Mouse (Mus musculus) lung, embryonic 14.5 days (tissue): ENCODE measurements around the gene 6430548M08Rik. TPM values are rescaled to one million over a fixed set of nuclear protein-coding genes. Genes with fewer than 3 reads are reported as not detected.

Source experiments
- ATAC-seq: fragments of 200-750 bp; cut with Nextera tagmentation; 2 replicates; pipeline ENCODE4 v1.8.0; 2017; ENCODE audit warnings: mild to moderate bottlenecking, moderate TSS enrichment, moderate library complexity; ENCODE audit not compliant: insufficient read depth
- DNase-seq: peaks from one replicate; pipeline ENCODE4 v3.0.0-alpha.2; 2015
- H3K27ac ChIP-seq: fragments of 300-500 bp; sonication (generic); 2 replicates; pipeline ENCODE4 v1.5.1; 2014; ENCODE audit warnings: low read depth, mild to moderate bottlenecking, moderate library complexity
- H3K27me3 ChIP-seq: fragments of 300-500 bp; sonication (generic); 2 replicates; pipeline ENCODE4 v1.6.1; 2014; ENCODE audit warnings: low read length, control low read depth; ENCODE audit not compliant: insufficient read depth
- H3K36me3 ChIP-seq: fragments of 300-500 bp; sonication (generic); 2 replicates; pipeline ENCODE4 v1.6.1; 2014; ENCODE audit warnings: control low read depth; ENCODE audit not compliant: insufficient read depth
- H3K4me1 ChIP-seq: fragments of 300-500 bp; sonication (generic); 2 replicates; pipeline ENCODE4 v1.6.1; 2014; ENCODE audit warnings: antibody characterized with exemption, control low read depth; ENCODE audit not compliant: insufficient read depth
- H3K4me2 ChIP-seq: fragments of 300-500 bp; sonication (generic); 2 replicates; pipeline ENCODE4 v1.6.1; 2014; ENCODE audit warnings: mild to moderate bottlenecking
- H3K4me3 ChIP-seq: fragments of 300-500 bp; sonication (generic); 2 replicates; pipeline ENCODE4 v1.5.1; 2014; ENCODE audit warnings: low read depth, low read length
- H3K9ac ChIP-seq: fragments of 300-500 bp; sonication (generic); 2 replicates; pipeline ENCODE4 v1.6.1; 2014
- H3K9me3 ChIP-seq: fragments of 300-500 bp; sonication (generic); 2 replicates; pipeline ENCODE4 v1.6.1; 2016; ENCODE audit warnings: low read depth, low read length, control low read depth
- CTCF ChIP-seq: IDR thresholded peaks from 2 replicates; pipeline ENCODE4 v1.5.1; 2016; ENCODE audit warnings: antibody characterized with exemption, low read depth
- WGBS: fragments of 180-500 bp; shearing (Covaris S2); extraction: QIAGEN DNeasy Blood & Tissue Kit; methylation state at CpG from one replicate; pipeline ENCODE4 v1.1.7; 2014; 5-methylcytosine and 5-hydroxymethylcytosine counted together
- polyA plus RNA-seq: library from polyadenylated mRNA; unstranded; fragments of >200 nt; fragmentation: Nextera tagmentation; extraction: Ambion mirVana; gene quantifications from 2 replicates; pipeline ENCODE4 v1.2.1, GENCODE M21; 2014

6430548M08Rik gene
- polyA plus RNA-seq, 1 experiment from 2014 or later = 7.1 TPM

GRCm38 (mm10) chr8:120169119-120169518 lies 55.2 kb downstream of the 6430548M08Rik start:
- Histone ChIP-seq H3K9me3 (no peaks in the 10 kb centered on the region), H3K4me1 (no peaks in the 10 kb centered on the region), H3K36me3 (no peaks in the 10 kb centered on the region), H3K27me3 (no peaks in the 10 kb centered on the region; the same call in 1 of the 2 replicates), H3K4me3 (no peak overlapping the region), H3K9ac (no peak overlapping the region), H3K4me2 (no peak overlapping the region), H3K27ac (no peak overlapping the region)
- DNase-seq (no peak), ATAC-seq (no peak)
- no peak for TF ChIP-seq CTCF
- WGBS = 37% methylated on average over 8 of the region's 8 CpGs

GRCm38 (mm10) chr8:120173195-120173594 lies 59.2 kb downstream of the 6430548M08Rik start:
- no peak overlapping the region for H3K4me3 ChIP-seq
- no peaks in the 10 kb centered on the region for H3K9me3 ChIP-seq
- no peak for TF ChIP-seq CTCF
- no peaks in the 10 kb centered on the region for H3K36me3 ChIP-seq
- no peak for ATAC-seq
- DNase-seq = no peak
- no peaks in the 10 kb centered on the region; the same call in 1 of the 2 replicates for H3K27me3 ChIP-seq
- H3K4me2 ChIP-seq = no peak overlapping the region
- H3K4me1 ChIP-seq = peaks cover 14% of the 10 kb centered on the region; the same call in 1 of the 2 replicates
- no peak overlapping the region for H3K9ac ChIP-seq
- 69% methylated on average over 1 of the region's 1 CpGs for WGBS
- H3K27ac ChIP-seq = no peak overlapping the region

- H3K4me3 ChIP-seq = no peak overlapping the region
- no peaks in the 10 kb centered on the region; the same call in 1 of the 2 replicates for H3K27me3 ChIP-seq
- no peak overlapping the region for H3K9ac ChIP-seq
- TF ChIP-seq CTCF = no peak
- 45% methylated on average over 18 of the region's 18 CpGs for WGBS
- no peak overlapping the region for H3K4me2 ChIP-seq
- H3K36me3 ChIP-seq = no peaks in the 10 kb centered on the region
- DNase-seq = no peak
- H3K9me3 ChIP-seq = no peaks in the 10 kb centered on the region
- ATAC-seq = no peak
- H3K27ac ChIP-seq = no peak overlapping the region
- peaks cover 16% of the 10 kb centered on the region; the same call in 1 of the 2 replicates for H3K4me1 ChIP-seq
Observed at GRCm38 (mm10) chr8:120174606-120175005, 60.7 kb downstream of the 6430548M08Rik start.

DNA sequence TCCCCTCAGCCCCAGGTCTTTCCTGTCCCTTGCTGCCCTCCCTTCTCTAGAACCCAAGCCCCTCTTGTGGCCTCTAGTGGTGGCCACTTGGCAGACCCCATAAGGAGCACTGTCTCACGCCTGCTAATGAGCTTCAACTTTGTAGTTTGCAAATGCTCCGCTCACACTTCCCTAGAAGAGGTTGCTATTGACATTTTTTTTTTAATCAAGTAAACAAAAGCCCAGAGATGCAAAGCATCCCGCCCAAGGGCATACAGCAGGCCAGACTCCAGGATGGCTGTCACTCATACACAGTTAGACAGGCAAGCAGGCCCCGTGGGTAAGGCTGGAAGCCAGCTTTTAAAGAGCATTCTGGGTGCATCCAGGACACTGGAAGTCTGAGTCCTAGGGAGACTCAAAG lies 62.7 kb downstream of the 6430548M08Rik start:
- peaks cover 16% of the 10 kb centered on the region; the same call in 1 of the 2 replicates for H3K4me1 ChIP-seq
- ATAC-seq = no peak
- H3K36me3 ChIP-seq = no peaks in the 10 kb centered on the region
- peak; percentile 15; the same call in 1 of the 2 replicates for TF ChIP-seq CTCF
- no peaks in the 10 kb centered on the region for H3K9me3 ChIP-seq
- H3K4me2 ChIP-seq = no peak overlapping the region
- 29% methylated on average over 4 of the region's 4 CpGs for WGBS
- H3K27ac ChIP-seq = no peak overlapping the region
- DNase-seq = no peak
- no peak overlapping the region for H3K4me3 ChIP-seq
- no peaks in the 10 kb centered on the region; the same call in 1 of the 2 replicates for H3K27me3 ChIP-seq
- no peak overlapping the region for H3K9ac ChIP-seq

GRCm38 (mm10) chr8:120177318-120178123 lies 63.6 kb downstream of the 6430548M08Rik start, which contains the start of gene Fam92b:
TSS of gene Fam92b (minus strand) at chr8:120177466.
- Histone ChIP-seq H3K9me3 (no peaks in the 10 kb centered on the region), H3K27ac (0 out of 2 replicates have a peak within 1 kb of the TSS, but pooled peaks have one; percentile 44), H3K4me1 (peaks cover 16% of the 10 kb centered on the region; the same call in 1 of the 2 replicates), H3K36me3 (no peaks in the 10 kb centered on the region), H3K9ac (no peak within 1 kb of the TSS), H3K27me3 (no peaks in the 10 kb centered on the region; the same call in 1 of the 2 replicates), H3K4me2 (peak within 1 kb of the TSS; percentile 51), H3K4me3 (no peak within 1 kb of the TSS)
- under 1% methylated on average over 26 of the region's 26 CpGs for WGBS
- DNase-seq (peak; percentile 95), ATAC-seq (peak; percentile 90)
- no peak for TF ChIP-seq CTCF

- Histone ChIP-seq H3K4me1 (peaks cover 16% of the 10 kb centered on the region; the same call in 1 of the 2 replicates), H3K36me3 (no peaks in the 10 kb centered on the region), H3K4me3 (no peak overlapping the region), H3K9me3 (no peaks in the 10 kb centered on the region), H3K4me2 (peak overlapping the region; percentile 51; the same call in 1 of the 2 replicates), H3K9ac (no peak overlapping the region), H3K27ac (no peak overlapping the region), H3K27me3 (no peaks in the 10 kb centered on the region; the same call in 1 of the 2 replicates)
- no peak for DNase-seq
- no peak for TF ChIP-seq CTCF
- no peak for ATAC-seq
- 9% methylated on average over 10 of the region's 10 CpGs for WGBS
Observed at GRCm38 (mm10) chr8:120178124-120178514, 64.2 kb downstream of the 6430548M08Rik start.

DNA sequence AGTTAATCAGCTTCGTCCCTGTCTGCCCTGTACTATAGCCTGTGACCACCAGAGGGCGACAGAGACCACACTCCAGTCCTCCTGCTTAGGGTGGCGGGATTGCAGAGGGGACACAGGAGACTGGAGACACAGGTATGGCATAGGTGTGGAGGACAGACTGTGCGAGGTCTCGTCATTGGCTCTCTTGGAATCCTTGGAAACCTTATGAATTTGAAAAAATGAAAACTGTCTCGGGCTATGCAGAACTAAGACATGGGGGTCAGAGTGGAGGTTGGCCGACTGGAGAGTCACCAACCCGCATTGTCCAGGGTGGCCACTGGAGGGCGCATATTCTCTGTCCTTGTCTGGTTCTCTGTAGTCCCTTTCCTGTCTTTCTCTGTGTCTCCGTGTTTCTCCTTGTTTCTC lies 65.1 kb downstream of the 6430548M08Rik start:
- Histone ChIP-seq H3K27me3 (no peaks in the 10 kb centered on the region; the same call in 1 of the 2 replicates), H3K36me3 (no peaks in the 10 kb centered on the region), H3K4me1 (peaks cover 17% of the 10 kb centered on the region; the same call in 1 of the 2 replicates), H3K9me3 (no peaks in the 10 kb centered on the region), H3K4me3 (no peak overlapping the region), H3K27ac (no peak overlapping the region), H3K9ac (no peak overlapping the region), H3K4me2 (peak overlapping the region; percentile 50)
- ATAC-seq (peak; percentile 30), DNase-seq (peak; percentile 95)
- peak; percentile 96 for TF ChIP-seq CTCF
- WGBS = 0% methylated on average over 10 of the region's 10 CpGs
